Mouse (Mus musculus) midbrain, postnatal 0 days (tissue): ENCODE results near the gene Pard3b. TPM values are rescaled to one million over a fixed set of nuclear protein-coding genes. Genes with fewer than 3 reads are reported as not detected.

Source experiments
- ATAC-seq: fragments of 200-750 bp; cut with Nextera tagmentation; 2 replicates; pipeline ENCODE4 v1.8.0; 2017; ENCODE audit warnings: moderate number of reproducible peaks, mild to moderate bottlenecking, moderate TSS enrichment, moderate library complexity; ENCODE audit not compliant: low FRiP score
- DNase-seq: peaks from one replicate; pipeline ENCODE4 v3.0.0-alpha.2; 2015; ENCODE audit warnings: low spot score
- H3K27ac ChIP-seq: fragments of 300-500 bp; sonication (generic); 2 replicates; pipeline ENCODE4 v1.5.1; 2014; ENCODE audit warnings: low read depth, mild to moderate bottlenecking, low read length, mixed read lengths
- H3K27me3 ChIP-seq: fragments of 300-500 bp; sonication (generic); 2 replicates; pipeline ENCODE4 v1.6.1; 2014; ENCODE audit warnings: low read length, control low read depth, mixed read lengths; ENCODE audit not compliant: insufficient read depth
- H3K36me3 ChIP-seq: fragments of 300-500 bp; sonication (generic); 2 replicates; pipeline ENCODE4 v1.6.1; 2014; ENCODE audit warnings: low read length, control low read depth, mixed read lengths; ENCODE audit not compliant: insufficient read depth
- H3K4me1 ChIP-seq: fragments of 300-500 bp; sonication (generic); 2 replicates; pipeline ENCODE4 v1.6.1; 2014; ENCODE audit warnings: mild to moderate bottlenecking, control low read depth, antibody characterized with exemption, low read length, mixed read lengths; ENCODE audit not compliant: insufficient read depth
- H3K4me2 ChIP-seq: fragments of 300-500 bp; sonication (generic); 2 replicates; pipeline ENCODE4 v1.6.1; 2014; ENCODE audit warnings: low read depth, mild to moderate bottlenecking, low read length, mixed read lengths; ENCODE audit not compliant: poor library complexity, severe bottlenecking
- H3K4me3 ChIP-seq: fragments of 300-500 bp; sonication (generic); 2 replicates; pipeline ENCODE4 v1.5.1; 2014; ENCODE audit warnings: low read depth, mild to moderate bottlenecking, low read length, moderate library complexity
- H3K9ac ChIP-seq: fragments of 300-500 bp; sonication (generic); replicated peaks from 2 replicates; pipeline ENCODE4 v1.6.1; 2014; ENCODE audit warnings: mild to moderate bottlenecking, low read length, moderate library complexity, mixed read lengths; ENCODE audit not compliant: poor library complexity, severe bottlenecking
- H3K9me3 ChIP-seq: fragments of 300-500 bp; sonication (generic); 2 replicates; pipeline ENCODE4 v1.6.1; 2016; ENCODE audit warnings: low read length, control low read depth
- CTCF ChIP-seq: IDR thresholded peaks from 2 replicates; pipeline ENCODE4 v1.5.1; 2016; ENCODE audit warnings: antibody characterized with exemption, mild to moderate bottlenecking
- WGBS: fragments of 180-500 bp; shearing (Covaris S2); extraction: QIAGEN DNeasy Blood & Tissue Kit; methylation state at CpG from one replicate; pipeline ENCODE4 v1.1.7; 2014; 5-methylcytosine and 5-hydroxymethylcytosine counted together
- polyA plus RNA-seq: library from polyadenylated mRNA; unstranded; fragments of >200 nt; fragmentation: Nextera tagmentation; extraction: Ambion mirVana; gene quantifications from 2 replicates; pipeline ENCODE4 v1.2.1, GENCODE M21; 2015
- total RNA-seq: library from RNA; depleted of rRNA; stranded (reverse); fragments of >200 nt; gene quantifications from 2 replicates; pipeline ENCODE4 v1.2.3, GENCODE M21; 2014

Pard3b gene
- total and polyA plus RNA-seq, 2 experiments from 2014 or later, result 5.3 to 7.0 TPM

DNA sequence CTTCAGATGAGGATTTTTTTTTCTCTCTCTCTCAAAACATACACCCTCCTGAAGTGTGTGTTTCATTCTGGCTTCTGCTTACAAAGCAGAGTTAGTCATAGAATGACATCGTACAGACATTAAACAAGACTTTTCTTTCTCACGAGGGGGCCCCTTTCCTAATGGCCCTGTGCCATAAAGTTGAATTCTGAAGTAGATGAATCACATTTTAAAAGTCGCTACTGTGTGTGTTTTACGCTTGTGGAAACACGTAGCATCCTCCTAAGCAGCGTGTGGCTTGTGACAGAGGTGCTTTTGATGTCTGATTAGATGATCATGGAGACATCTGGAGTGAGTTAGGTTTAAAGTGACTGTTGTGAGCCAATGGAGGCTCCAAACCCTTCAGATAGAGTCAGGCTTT is 447.4 kb downstream of the Pard3b start:
- 55% methylated on average over 6 of the region's 6 CpGs for WGBS

DNA sequence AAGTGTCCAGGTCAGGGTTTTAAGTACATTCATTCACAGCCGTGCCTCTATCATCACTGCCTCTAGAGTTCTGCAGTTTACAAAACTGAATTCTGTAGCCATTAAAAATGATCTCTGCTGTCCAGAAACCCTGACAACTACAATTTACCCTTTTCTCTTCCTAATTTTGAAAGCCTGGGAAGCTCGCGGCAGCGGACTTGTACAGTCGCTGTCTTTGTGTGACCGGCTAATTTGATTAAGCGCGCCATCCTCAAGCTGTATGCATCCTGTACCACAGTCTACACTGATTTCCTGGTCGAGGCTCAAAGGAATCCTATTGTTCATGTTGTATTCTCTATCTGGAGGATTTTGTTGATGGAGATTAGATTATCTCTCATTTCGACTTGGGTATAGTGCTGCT is 448.8 kb downstream of the Pard3b start:
- H3K4me2 ChIP-seq, result no peak overlapping the region
- H3K4me3 ChIP-seq, result no peak overlapping the region
- WGBS, result 43% methylated on average over 10 of the region's 10 CpGs

More for the DNA sequence above, 447.4 kb downstream of the Pard3b start:
- no peak overlapping the region for H3K4me3 ChIP-seq
- no peak overlapping the region for H3K9ac ChIP-seq
- no peak overlapping the region for H3K27ac ChIP-seq
- H3K4me2 ChIP-seq, result no peak overlapping the region
- H3K9me3 ChIP-seq, result no peaks in the 10 kb centered on the region
- H3K36me3 ChIP-seq, result no peaks in the 10 kb centered on the region
- no peaks in the 10 kb centered on the region for H3K4me1 ChIP-seq
- DNase-seq, result no peak
- H3K27me3 ChIP-seq, result no peaks in the 10 kb centered on the region
- TF ChIP-seq CTCF, result no peak
- ATAC-seq, result no peak

DNA sequence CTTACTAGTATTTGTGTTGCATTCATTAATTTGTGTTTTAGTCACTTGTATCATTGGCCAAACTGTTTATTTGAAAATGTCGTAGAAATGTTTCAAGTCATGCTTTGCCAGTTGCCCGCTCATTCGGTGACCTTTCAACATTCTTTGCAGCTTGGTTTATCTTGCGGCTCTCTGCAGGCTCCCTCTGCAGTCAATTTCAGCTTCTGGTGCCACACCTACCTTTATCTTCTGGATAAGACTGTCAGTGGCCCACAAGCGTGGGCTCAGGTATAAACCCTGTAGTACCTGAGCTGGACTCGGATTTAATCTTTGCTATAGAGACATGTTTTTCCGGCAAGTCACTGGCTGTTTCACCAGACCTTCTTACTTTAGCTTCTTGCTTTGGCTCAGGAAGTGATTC is 456.3 kb downstream of the Pard3b start:
- WGBS, result 92% methylated on average over 7 of the region's 7 CpGs
- H3K4me3 ChIP-seq, result no peak overlapping the region
- H3K36me3 ChIP-seq, result no peaks in the 10 kb centered on the region
- H3K27ac ChIP-seq, result no peak overlapping the region
- no peak for TF ChIP-seq CTCF
- H3K4me2 ChIP-seq, result no peak overlapping the region
- H3K27me3 ChIP-seq, result no peaks in the 10 kb centered on the region
- no peaks in the 10 kb centered on the region for H3K9me3 ChIP-seq
- H3K4me1 ChIP-seq, result no peaks in the 10 kb centered on the region
- no peak for ATAC-seq
- no peak for DNase-seq
- H3K9ac ChIP-seq, result no peak overlapping the region

More for the DNA sequence above, 448.8 kb downstream of the Pard3b start:
- no peak for ATAC-seq
- Histone ChIP-seq H3K9ac (no peak overlapping the region), H3K9me3 (no peaks in the 10 kb centered on the region), H3K36me3 (no peaks in the 10 kb centered on the region), H3K27me3 (no peaks in the 10 kb centered on the region), H3K27ac (no peak overlapping the region), H3K4me1 (no peaks in the 10 kb centered on the region)
- TF ChIP-seq CTCF, result no peak
- no peak for DNase-seq

DNA sequence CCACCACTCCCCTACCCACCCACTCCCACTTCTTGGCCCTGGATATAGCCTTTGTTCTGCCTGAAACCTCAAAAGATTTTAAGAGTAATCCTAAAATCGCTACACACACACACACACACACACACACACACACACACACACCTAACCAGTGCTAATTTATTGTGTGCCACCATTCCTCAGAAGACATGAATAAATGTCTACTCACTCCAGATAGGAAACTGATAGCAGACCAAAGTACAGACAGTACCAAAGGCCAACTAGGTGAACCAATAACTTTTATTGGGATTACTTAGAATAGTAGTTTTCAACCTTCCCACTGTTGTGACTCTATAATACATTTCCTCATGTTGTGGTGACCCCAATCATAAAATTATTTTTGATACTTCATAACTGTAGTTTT is 483.8 kb downstream of the Pard3b start:
- ATAC-seq (no peak), DNase-seq (no peak)
- H3K36me3 ChIP-seq, result no peaks in the 10 kb centered on the region
- H3K27ac ChIP-seq, result no peak overlapping the region
- H3K4me1 ChIP-seq, result no peaks in the 10 kb centered on the region
- no peaks in the 10 kb centered on the region for H3K9me3 ChIP-seq
- no peak overlapping the region for H3K9ac ChIP-seq
- no peak overlapping the region for H3K4me2 ChIP-seq
- H3K4me3 ChIP-seq, result no peak overlapping the region
- WGBS, result 96% methylated on average over 1 of the region's 1 CpGs
- no peak for TF ChIP-seq CTCF
- no peaks in the 10 kb centered on the region for H3K27me3 ChIP-seq

DNA sequence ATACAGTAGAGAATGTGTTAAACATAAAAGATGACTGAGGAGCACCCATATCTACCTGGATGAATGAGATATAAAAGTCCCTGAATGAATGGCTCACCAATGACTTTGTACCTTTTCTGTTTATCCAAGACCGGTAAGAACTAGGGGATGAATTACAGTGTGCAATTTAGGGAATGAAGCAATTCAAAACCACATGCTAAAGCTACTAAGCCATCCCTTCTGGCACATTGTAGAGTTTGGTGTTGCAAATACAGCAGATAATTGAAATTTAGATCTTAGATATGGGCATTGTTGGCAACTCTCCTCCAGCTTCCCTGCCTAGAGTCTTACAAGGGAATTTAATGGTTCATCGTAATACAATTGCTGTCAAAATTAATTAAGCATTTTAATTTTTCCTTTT is 490.6 kb downstream of the Pard3b start:
- DNase-seq (no peak), ATAC-seq (no peak)
- Histone ChIP-seq H3K36me3 (no peaks in the 10 kb centered on the region), H3K9ac (no peak overlapping the region), H3K27ac (no peak overlapping the region), H3K27me3 (no peaks in the 10 kb centered on the region), H3K4me1 (no peaks in the 10 kb centered on the region), H3K4me3 (no peak overlapping the region), H3K4me2 (no peak overlapping the region), H3K9me3 (no peaks in the 10 kb centered on the region)
- WGBS, result 77% methylated on average over 2 of the region's 2 CpGs
- TF ChIP-seq CTCF, result no peak

DNA sequence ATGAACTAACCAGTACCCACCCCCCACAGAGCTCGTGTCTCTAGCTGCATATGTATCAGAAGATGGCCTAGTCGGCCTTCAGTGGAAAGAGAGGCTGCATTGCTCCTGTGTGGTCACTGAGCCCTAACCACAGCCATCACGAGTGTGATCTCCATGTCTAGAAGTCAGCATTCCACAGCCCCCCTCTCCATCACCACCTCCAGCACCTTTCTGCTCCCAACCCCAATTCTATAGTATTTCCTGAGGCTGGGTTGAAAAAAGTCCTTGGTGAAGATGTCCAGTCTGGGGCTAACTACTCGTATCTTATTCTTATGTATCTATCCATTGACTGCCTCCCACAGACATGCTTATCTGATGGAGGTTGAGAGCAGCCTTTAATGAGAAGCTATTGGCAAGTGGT is 509.5 kb downstream of the Pard3b start:
- Histone ChIP-seq H3K9ac (no peak overlapping the region), H3K36me3 (no peaks in the 10 kb centered on the region), H3K4me3 (no peak overlapping the region), H3K4me1 (no peaks in the 10 kb centered on the region), H3K27ac (no peak overlapping the region), H3K9me3 (no peaks in the 10 kb centered on the region), H3K27me3 (no peaks in the 10 kb centered on the region), H3K4me2 (no peak overlapping the region)
- no peak for TF ChIP-seq CTCF
- ATAC-seq (no peak), DNase-seq (no peak)
- 88% methylated on average over 4 of the region's 4 CpGs for WGBS
